Mouse (Mus musculus): Measurements from ENCODE around the gene Adamtsl3. TPM values are rescaled to one million over a fixed set of nuclear protein-coding genes. Genes with fewer than 3 reads are reported as not detected.
A peak's percentile ranks its signal among the peaks of the same experiment; 100 is the strongest.

The Adamtsl3 gene
- total and polyA plus RNA-seq, 2 experiments from 2014 or later, result 1.2 to 4.2 TPM

- no peak for TF ChIP-seq CTCF (IDR thresholded peaks at IDR 0.05)
- WGBS, result 63% methylated on average over 6 of the region's 6 CpGs
- DNase-seq (ENCODE audit: low spot score), result peak; percentile 43
Measured at GRCm38 (mm10) chr7:82394435-82395186, 59.1 kb downstream of the Adamtsl3 start.

GRCm38 (mm10) chr7:82395239-82395638, 59.7 kb downstream of the Adamtsl3 start:
- Histone ChIP-seq H3K4me2 (ENCODE audit: low read depth, low read length, poor library complexity, severe bottlenecking) (no peak overlapping the region), H3K4me3 (ENCODE audit: low read depth, low read length) (no peak overlapping the region), H3K36me3 (ENCODE audit: insufficient read depth, low read length) (no peaks in the 10 kb centered on the region), H3K4me1 (ENCODE audit: insufficient read depth, low read length) (no peaks in the 10 kb centered on the region), H3K27me3 (ENCODE audit: insufficient read depth, low read length) (no peaks in the 10 kb centered on the region), H3K27ac (ENCODE audit: low read depth, low read length) (no peak overlapping the region), H3K9me3 (ENCODE audit: low read length) (no peaks in the 10 kb centered on the region), H3K9ac (replicated peaks; ENCODE audit: low read length, poor library complexity, severe bottlenecking) (no peak overlapping the region)
- DNase-seq (ENCODE audit: low spot score) (no peak), ATAC-seq (ENCODE audit: low FRiP score) (no peak)
- 70% methylated on average over 12 of the region's 12 CpGs for WGBS
- no peak for TF ChIP-seq CTCF (IDR thresholded peaks at IDR 0.05)

More at GRCm38 (mm10) chr7:82394435-82395186, 59.1 kb downstream of the Adamtsl3 start:
- Histone ChIP-seq H3K4me3 (ENCODE audit: low read depth, low read length) (no peak overlapping the region), H3K9me3 (ENCODE audit: low read length) (no peaks in the 10 kb centered on the region), H3K9ac (replicated peaks; ENCODE audit: low read length, poor library complexity, severe bottlenecking) (no peak overlapping the region), H3K27me3 (ENCODE audit: insufficient read depth, low read length) (no peaks in the 10 kb centered on the region), H3K4me1 (ENCODE audit: insufficient read depth, low read length) (no peaks in the 10 kb centered on the region), H3K36me3 (ENCODE audit: insufficient read depth, low read length) (no peaks in the 10 kb centered on the region), H3K27ac (ENCODE audit: low read depth, low read length) (no peak overlapping the region), H3K4me2 (ENCODE audit: low read depth, low read length, poor library complexity, severe bottlenecking) (no peak overlapping the region)
- ATAC-seq (ENCODE audit: low FRiP score), result no peak

GRCm38 (mm10) chr7:82395751-82396512, 60.4 kb downstream of the Adamtsl3 start:
- no peak for TF ChIP-seq CTCF (IDR thresholded peaks at IDR 0.05)
- H3K36me3 ChIP-seq (ENCODE audit: insufficient read depth, low read length), result no peaks in the 10 kb centered on the region
- peak; percentile 38 for DNase-seq (ENCODE audit: low spot score)
- H3K4me3 ChIP-seq (ENCODE audit: low read depth, low read length), result no peak overlapping the region
- no peak overlapping the region for H3K9ac ChIP-seq (replicated peaks; ENCODE audit: low read length, poor library complexity, severe bottlenecking)
- no peak overlapping the region for H3K27ac ChIP-seq (ENCODE audit: low read depth, low read length)
- ATAC-seq (ENCODE audit: low FRiP score), result no peak
- no peaks in the 10 kb centered on the region for H3K9me3 ChIP-seq (ENCODE audit: low read length)
- WGBS, result 43% methylated on average over 6 of the region's 6 CpGs
- no peaks in the 10 kb centered on the region for H3K4me1 ChIP-seq (ENCODE audit: insufficient read depth, low read length)
- H3K4me2 ChIP-seq (ENCODE audit: low read depth, low read length, poor library complexity, severe bottlenecking), result no peak overlapping the region
- no peaks in the 10 kb centered on the region for H3K27me3 ChIP-seq (ENCODE audit: insufficient read depth, low read length)

- Histone ChIP-seq H3K27ac (ENCODE audit: low read depth, low read length) (no peak overlapping the region), H3K36me3 (ENCODE audit: insufficient read depth, low read length) (no peaks in the 10 kb centered on the region), H3K27me3 (ENCODE audit: insufficient read depth, low read length) (no peaks in the 10 kb centered on the region), H3K4me2 (ENCODE audit: low read depth, low read length, poor library complexity, severe bottlenecking) (no peak overlapping the region), H3K9ac (replicated peaks; ENCODE audit: low read length, poor library complexity, severe bottlenecking) (no peak overlapping the region), H3K4me3 (ENCODE audit: low read depth, low read length) (no peak overlapping the region), H3K9me3 (ENCODE audit: low read length) (no peaks in the 10 kb centered on the region), H3K4me1 (ENCODE audit: insufficient read depth, low read length) (no peaks in the 10 kb centered on the region)
- DNase-seq (ENCODE audit: low spot score) (peak; percentile 32), ATAC-seq (ENCODE audit: low FRiP score) (no peak)
- WGBS, result 24% methylated on average over 3 of the region's 5 CpGs
- no peak for TF ChIP-seq CTCF (IDR thresholded peaks at IDR 0.05)
Measured at GRCm38 (mm10) chr7:82396869-82397268, 61.4 kb downstream of the Adamtsl3 start.

- DNase-seq (ENCODE audit: low spot score) (no peak), ATAC-seq (ENCODE audit: low FRiP score) (no peak)
- Histone ChIP-seq H3K4me3 (ENCODE audit: low read depth, low read length) (no peak overlapping the region), H3K27ac (ENCODE audit: low read depth, low read length) (no peak overlapping the region), H3K4me2 (ENCODE audit: low read depth, low read length, poor library complexity, severe bottlenecking) (no peak overlapping the region), H3K27me3 (ENCODE audit: insufficient read depth, low read length) (no peaks in the 10 kb centered on the region), H3K36me3 (ENCODE audit: insufficient read depth, low read length) (no peaks in the 10 kb centered on the region), H3K4me1 (ENCODE audit: insufficient read depth, low read length) (no peaks in the 10 kb centered on the region), H3K9me3 (ENCODE audit: low read length) (no peaks in the 10 kb centered on the region), H3K9ac (replicated peaks; ENCODE audit: low read length, poor library complexity, severe bottlenecking) (no peak overlapping the region)
- TF ChIP-seq CTCF (IDR thresholded peaks at IDR 0.05), result no peak
- 84% methylated on average over 8 of the region's 8 CpGs for WGBS
Measured at GRCm38 (mm10) chr7:82397632-82398031, 62.1 kb downstream of the Adamtsl3 start.

- Histone ChIP-seq H3K4me2 (ENCODE audit: low read depth, low read length, poor library complexity, severe bottlenecking) (no peak overlapping the region), H3K9ac (replicated peaks; ENCODE audit: low read length, poor library complexity, severe bottlenecking) (no peak overlapping the region), H3K27me3 (ENCODE audit: insufficient read depth, low read length) (no peaks in the 10 kb centered on the region), H3K4me3 (ENCODE audit: low read depth, low read length) (no peak overlapping the region), H3K9me3 (ENCODE audit: low read length) (no peaks in the 10 kb centered on the region), H3K4me1 (ENCODE audit: insufficient read depth, low read length) (no peaks in the 10 kb centered on the region), H3K27ac (ENCODE audit: low read depth, low read length) (no peak overlapping the region), H3K36me3 (ENCODE audit: insufficient read depth, low read length) (no peaks in the 10 kb centered on the region)
- WGBS, result 85% methylated on average over 9 of the region's 9 CpGs
- no peak for DNase-seq (ENCODE audit: low spot score)
- TF ChIP-seq CTCF (IDR thresholded peaks at IDR 0.05), result no peak
- ATAC-seq (ENCODE audit: low FRiP score), result no peak
Measured at GRCm38 (mm10) chr7:82405466-82406045, 70.1 kb downstream of the Adamtsl3 start.
